Mouse (Mus musculus): ENCODE measurements around the gene Ssh3. TPM values are rescaled to one million over a fixed set of nuclear protein-coding genes. Genes with fewer than 3 reads are reported as not detected.

Gene Ssh3
- polyA plus RNA-seq, 1 experiment from 2014 or later: 29.4 TPM

- 0 out of 2 replicates have a peak overlapping the region, but pooled peaks have one; percentile 7 for H3K4me2 ChIP-seq
- H3K4me1 ChIP-seq: peaks cover 63% of the 10 kb centered on the region
- H3K9me3 ChIP-seq: no peaks in the 10 kb centered on the region
- H3K4me3 ChIP-seq: no peak overlapping the region
- peak overlapping the region; percentile 69 for H3K27ac ChIP-seq
- no peak overlapping the region for H3K9ac ChIP-seq
- peaks cover 15% of the 10 kb centered on the region for H3K36me3 ChIP-seq
- H3K27me3 ChIP-seq: no peaks in the 10 kb centered on the region
- 37% methylated on average over 4 of the region's 4 CpGs for WGBS
- no peak for ATAC-seq (ENCODE audit: insufficient number of reproducible peaks, low FRiP score, low TSS enrichment, low read depth)
Measured at GRCm38 (mm10) chr19:4220416-4220815, 48.6 kb downstream of the Ssh3 start.

- peaks cover 67% of the 10 kb centered on the region for H3K4me1 ChIP-seq
- H3K4me2 ChIP-seq: 0 out of 2 replicates have a peak overlapping the region, but pooled peaks have one; percentile 7
- ATAC-seq (ENCODE audit: insufficient number of reproducible peaks, low FRiP score, low TSS enrichment, low read depth): no peak
- no peak overlapping the region for H3K4me3 ChIP-seq
- H3K9ac ChIP-seq: no peak overlapping the region
- H3K36me3 ChIP-seq: peaks cover 15% of the 10 kb centered on the region
- no peaks in the 10 kb centered on the region for H3K9me3 ChIP-seq
- WGBS: 72% methylated on average over 6 of the region's 6 CpGs
- H3K27ac ChIP-seq: no peak overlapping the region
- H3K27me3 ChIP-seq: no peaks in the 10 kb centered on the region
Measured at GRCm38 (mm10) chr19:4219943-4220342, 49.0 kb downstream of the Ssh3 start.

GRCm38 (mm10) chr19:4218784-4219183, 50.2 kb downstream of the Ssh3 start:
- Histone ChIP-seq H3K27ac (no peak overlapping the region), H3K36me3 (peaks cover 15% of the 10 kb centered on the region), H3K4me1 (peaks cover 73% of the 10 kb centered on the region), H3K27me3 (no peaks in the 10 kb centered on the region), H3K4me3 (no peak overlapping the region), H3K9ac (no peak overlapping the region), H3K4me2 (no peak overlapping the region), H3K9me3 (no peaks in the 10 kb centered on the region)
- WGBS: 79% methylated on average over 1 of the region's 1 CpGs
- no peak for ATAC-seq (ENCODE audit: insufficient number of reproducible peaks, low FRiP score, low TSS enrichment, low read depth)

GRCm38 (mm10) chr19:4218293-4218692, 50.7 kb downstream of the Ssh3 start:
- Histone ChIP-seq H3K4me1 (peaks cover 78% of the 10 kb centered on the region), H3K4me2 (no peak overlapping the region), H3K9ac (no peak overlapping the region), H3K9me3 (no peaks in the 10 kb centered on the region), H3K27me3 (no peaks in the 10 kb centered on the region), H3K27ac (no peak overlapping the region), H3K4me3 (no peak overlapping the region), H3K36me3 (peaks cover 15% of the 10 kb centered on the region)
- 80% methylated on average over 11 of the region's 11 CpGs for WGBS
- no peak for ATAC-seq (ENCODE audit: insufficient number of reproducible peaks, low FRiP score, low TSS enrichment, low read depth)

- H3K4me3 ChIP-seq: no peak overlapping the region
- no peak overlapping the region for H3K9ac ChIP-seq
- H3K36me3 ChIP-seq: peaks cover 14% of the 10 kb centered on the region
- no peak for ATAC-seq (ENCODE audit: insufficient number of reproducible peaks, low FRiP score, low TSS enrichment, low read depth)
- H3K27me3 ChIP-seq: no peaks in the 10 kb centered on the region
- no peaks in the 10 kb centered on the region for H3K9me3 ChIP-seq
- peaks cover 83% of the 10 kb centered on the region for H3K4me1 ChIP-seq
- WGBS: 34% methylated on average over 3 of the region's 3 CpGs
- no peak overlapping the region for H3K4me2 ChIP-seq
- no peak overlapping the region for H3K27ac ChIP-seq
Measured at GRCm38 (mm10) chr19:4217855-4218254, 51.1 kb downstream of the Ssh3 start.

DNA sequence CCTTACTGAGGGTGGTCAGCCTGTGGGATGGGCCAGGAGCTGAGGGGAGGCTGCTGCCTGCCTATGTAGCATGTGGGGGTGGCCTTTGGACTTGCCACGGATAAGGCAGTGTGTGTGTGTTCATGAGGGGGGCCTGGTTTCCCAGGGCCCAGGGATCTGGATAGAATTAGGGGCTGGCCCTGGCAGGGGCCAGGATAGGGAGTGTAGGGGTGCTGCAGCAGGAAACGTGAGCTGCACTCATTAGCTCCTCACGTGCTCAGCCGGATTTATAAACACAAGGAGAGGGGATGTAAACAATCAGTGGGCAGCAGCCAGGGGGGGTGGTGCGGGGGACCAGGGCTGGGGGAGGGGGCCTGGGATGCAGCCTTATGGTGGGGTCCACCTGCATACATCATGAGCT, 51.8 kb downstream of the Ssh3 start:
- H3K9ac ChIP-seq: no peak overlapping the region
- no peak for ATAC-seq (ENCODE audit: insufficient number of reproducible peaks, low FRiP score, low TSS enrichment, low read depth)
- H3K4me2 ChIP-seq: peak overlapping the region; percentile 80; the same call in 1 of the 2 replicates
- 0 out of 2 replicates have a peak overlapping the region, but pooled peaks have one; percentile 34 for H3K27ac ChIP-seq
- WGBS: 15% methylated on average over 5 of the region's 5 CpGs
- no peaks in the 10 kb centered on the region for H3K9me3 ChIP-seq
- no peaks in the 10 kb centered on the region for H3K27me3 ChIP-seq
- H3K4me1 ChIP-seq: peaks cover 84% of the 10 kb centered on the region
- peaks cover 6% of the 10 kb centered on the region for H3K36me3 ChIP-seq
- no peak overlapping the region for H3K4me3 ChIP-seq

DNA sequence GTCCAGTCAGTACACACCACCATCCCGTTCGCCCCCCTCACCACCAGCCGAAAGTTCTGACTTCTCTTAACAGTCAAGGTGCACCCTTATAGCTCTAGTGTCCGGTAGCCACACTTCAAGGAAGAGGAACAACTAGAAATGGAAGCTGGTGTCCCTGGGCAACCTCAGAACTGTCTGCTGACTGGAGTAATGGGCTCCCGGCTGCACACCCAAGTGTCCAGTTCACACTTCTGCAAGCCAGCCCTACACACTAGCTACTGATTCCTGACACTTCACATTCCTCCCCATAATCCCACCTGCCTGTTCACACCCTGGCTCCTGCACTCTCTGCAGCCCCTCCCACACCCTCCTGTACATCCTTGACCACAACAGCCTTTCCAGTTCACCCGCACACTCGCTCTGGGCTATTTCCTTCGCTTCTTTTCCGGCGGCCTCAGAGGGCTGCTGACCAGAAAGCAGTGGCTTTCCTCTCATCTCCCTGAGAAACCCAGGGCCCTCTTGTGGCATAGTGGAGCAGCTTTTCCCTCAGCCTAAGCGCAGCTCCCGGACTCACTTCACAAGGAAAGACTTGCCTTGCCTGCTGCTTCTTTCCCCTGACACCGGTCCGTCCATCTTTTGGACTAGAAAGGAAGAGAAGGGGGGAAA, 52.8 kb downstream of the Ssh3 start:
- Histone ChIP-seq H3K4me1 (peaks cover 83% of the 10 kb centered on the region), H3K9ac (no peak overlapping the region), H3K4me3 (peak overlapping the region; percentile 91), H3K27me3 (no peaks in the 10 kb centered on the region), H3K9me3 (no peaks in the 10 kb centered on the region), H3K27ac (peak overlapping the region; percentile 34; the same call in 1 of the 2 replicates), H3K36me3 (no peaks in the 10 kb centered on the region), H3K4me2 (peak overlapping the region; percentile 80)
- ATAC-seq (ENCODE audit: insufficient number of reproducible peaks, low FRiP score, low TSS enrichment, low read depth): no peak
- 16% methylated on average over 14 of the region's 14 CpGs for WGBS

DNA sequence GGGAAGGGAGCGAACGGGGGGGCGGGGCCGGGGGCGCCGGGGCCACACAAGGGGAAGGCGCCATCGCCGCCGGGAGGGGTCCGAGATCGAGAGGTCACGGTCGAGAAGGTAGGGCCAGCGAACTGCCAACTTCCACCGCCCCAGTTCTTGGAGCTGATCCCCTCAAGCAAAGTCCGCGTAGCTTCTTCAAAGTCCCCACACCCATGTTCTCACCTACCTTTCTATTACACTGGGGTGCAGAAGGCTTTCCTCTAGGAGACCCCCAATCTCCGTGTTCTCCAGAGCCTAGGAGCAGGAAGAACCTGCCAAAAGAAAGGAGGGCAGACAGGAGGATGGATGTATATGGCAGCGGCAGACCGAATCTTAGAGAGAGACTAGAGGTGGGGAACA, 53.5 kb downstream of the Ssh3 start:
- H3K27me3 ChIP-seq: no peaks in the 10 kb centered on the region
- peak overlapping the region; percentile 93 for H3K9ac ChIP-seq
- ATAC-seq (ENCODE audit: insufficient number of reproducible peaks, low FRiP score, low TSS enrichment, low read depth): no peak
- H3K36me3 ChIP-seq: no peaks in the 10 kb centered on the region
- peak overlapping the region; percentile 80 for H3K4me2 ChIP-seq
- peak overlapping the region; percentile 96 for H3K27ac ChIP-seq
- WGBS: 4% methylated on average over 16 of the region's 21 CpGs
- H3K9me3 ChIP-seq: no peaks in the 10 kb centered on the region
- H3K4me1 ChIP-seq: peaks cover 76% of the 10 kb centered on the region
- H3K4me3 ChIP-seq: peak overlapping the region; percentile 91

GRCm38 (mm10) chr19:4214771-4215450, 54.1 kb downstream of the Ssh3 start:
- no peaks in the 10 kb centered on the region for H3K9me3 ChIP-seq
- under 1% methylated on average over 68 of the region's 81 CpGs for WGBS
- peak overlapping the region; percentile 80 for H3K4me2 ChIP-seq
- H3K27ac ChIP-seq: peak overlapping the region; percentile 96
- H3K36me3 ChIP-seq: no peaks in the 10 kb centered on the region
- H3K4me3 ChIP-seq: peak overlapping the region; percentile 91
- H3K9ac ChIP-seq: peak overlapping the region; percentile 93
- 0 out of 2 replicates have a peak, but pooled peaks have one; percentile 11 for ATAC-seq (ENCODE audit: insufficient number of reproducible peaks, low FRiP score, low TSS enrichment, low read depth)
- H3K27me3 ChIP-seq: no peaks in the 10 kb centered on the region
- H3K4me1 ChIP-seq: peaks cover 71% of the 10 kb centered on the region

DNA sequence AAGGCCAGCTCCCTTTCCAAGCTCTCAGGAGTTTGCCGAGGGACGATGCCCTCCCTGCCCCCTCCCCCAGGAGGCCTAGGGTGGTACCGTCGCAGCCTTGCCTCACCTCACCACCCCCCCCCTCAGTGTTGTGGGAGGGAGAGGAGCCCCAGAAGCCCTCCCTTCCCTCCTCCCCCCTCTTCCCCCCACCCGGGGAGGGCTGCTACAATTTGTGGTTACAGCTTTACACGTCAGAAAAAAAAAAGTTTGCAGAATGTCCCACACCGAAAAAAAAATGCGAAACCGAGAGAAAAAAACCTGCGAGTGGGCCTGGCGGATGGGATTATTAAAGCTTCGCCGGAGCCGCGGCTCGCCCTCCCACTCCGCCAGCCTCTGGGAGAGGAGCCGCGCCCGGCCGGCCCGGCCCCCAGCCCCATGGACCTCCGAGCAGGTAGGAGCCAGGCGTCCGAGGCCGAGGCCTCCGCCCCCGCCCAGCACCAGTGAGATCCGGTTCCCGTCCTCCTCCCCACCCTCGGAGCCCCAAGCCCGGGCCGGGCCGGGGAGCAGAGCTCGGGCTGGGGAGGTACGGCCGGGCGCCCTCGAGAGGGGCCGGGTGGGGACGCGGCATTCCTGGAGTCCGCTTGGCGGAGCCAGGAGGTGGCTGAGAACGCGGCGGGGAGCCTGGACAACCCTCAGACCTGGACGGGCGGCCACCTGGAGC, 54.8 kb downstream of the Ssh3 start, which contains the start of the genes Clcf1 and AC109138.7:
Gene Clcf1 (plus strand): TSS at position 168 of the 700 bp plus-strand sequence.
Gene AC109138.7 (plus strand): TSS at position 287 of the 700 bp plus-strand sequence.
- Histone ChIP-seq H3K4me3 (peak within 1 kb of the TSS; percentile 91), H3K36me3 (no peaks in the 10 kb centered on the region), H3K4me1 (peaks cover 64% of the 10 kb centered on the region), H3K27ac (peak within 1 kb of the TSS; percentile 96), H3K27me3 (no peaks in the 10 kb centered on the region), H3K4me2 (peak within 1 kb of the TSS; percentile 80), H3K9me3 (no peaks in the 10 kb centered on the region), H3K9ac (peak within 1 kb of the TSS; percentile 93)
- ATAC-seq (ENCODE audit: insufficient number of reproducible peaks, low FRiP score, low TSS enrichment, low read depth): 0 out of 2 replicates have a peak, but pooled peaks have one; percentile 32
- under 1% methylated on average over 47 of the region's 49 CpGs for WGBS

- Histone ChIP-seq H3K4me2 (peak overlapping the region; percentile 80), H3K9me3 (no peaks in the 10 kb centered on the region), H3K9ac (no peak overlapping the region), H3K27ac (peak overlapping the region; percentile 96), H3K36me3 (no peaks in the 10 kb centered on the region), H3K4me3 (peak overlapping the region; percentile 91), H3K4me1 (peaks cover 62% of the 10 kb centered on the region), H3K27me3 (no peaks in the 10 kb centered on the region)
- WGBS: 13% methylated on average over 9 of the region's 9 CpGs
- ATAC-seq (ENCODE audit: insufficient number of reproducible peaks, low FRiP score, low TSS enrichment, low read depth): no peak
Measured at GRCm38 (mm10) chr19:4213524-4213974, 55.4 kb downstream of the Ssh3 start.
